Comparison of ENCODE assay signal across 15 mouse cellular contexts in the genomic region with DNA sequence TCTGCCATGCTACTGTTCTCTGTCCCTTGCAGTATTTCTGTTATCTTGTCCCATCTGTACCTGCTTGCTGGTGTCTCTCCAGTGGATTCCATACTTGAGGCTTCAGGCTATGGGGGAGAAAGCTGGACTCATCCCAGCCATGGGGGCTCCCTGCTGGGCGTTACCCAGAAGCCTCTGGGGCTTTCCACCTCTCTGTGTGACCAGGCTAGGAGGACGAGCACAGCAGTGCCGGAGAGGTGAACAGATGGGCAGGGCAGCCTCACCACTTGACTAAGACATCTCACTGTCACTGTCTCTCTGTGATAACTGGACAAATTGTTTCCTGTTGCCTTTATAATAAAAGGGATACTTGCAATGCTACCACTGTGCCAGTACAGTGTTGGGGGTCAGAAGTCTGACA. TPM values are rescaled to one million over a fixed set of nuclear protein-coding genes. Genes with fewer than 3 reads are reported as not detected.
"Had no signal": no experiment of that assay in that cellular context is flagged by ENCODE, and none has a peak within 500 bp of the region (broad histone marks: within the 10 kb centered on the region; RNA-seq: fewer than 3 reads in every experiment).

No protein-coding gene starts in this region.

- DNase-seq: kidney, postnatal 36 days; layer of hippocampus, adult 9-11 months; lung, postnatal 14 days; thymus, adult 18-20 months; thymus, postnatal 14 days had no signal

- H3K27me3 ChIP-seq: limb, embryonic 15.5 days; lung, embryonic 15.5 days; midbrain, embryonic 15.5 days; neural tube, embryonic 12.5 days had no signal

- H3K4me2 ChIP-seq: limb, embryonic 15.5 days; liver, embryonic 12.5 days; lung, embryonic 15.5 days; midbrain, embryonic 11.5 days; midbrain, embryonic 15.5 days; neural tube, embryonic 12.5 days had no signal

- H3K9ac ChIP-seq: limb, embryonic 15.5 days; liver, embryonic 12.5 days; lung, embryonic 15.5 days; midbrain, embryonic 15.5 days; neural tube, embryonic 12.5 days had no signal

- ATAC-seq: liver, embryonic 12.5 days; midbrain, embryonic 15.5 days had no signal

- H3K36me3 ChIP-seq: limb, embryonic 15.5 days; liver, embryonic 12.5 days; lung, embryonic 15.5 days; midbrain, embryonic 15.5 days; neural tube, embryonic 12.5 days had no signal

- H3K4me1 ChIP-seq: limb, embryonic 15.5 days; liver, embryonic 12.5 days; lung, embryonic 15.5 days; midbrain, embryonic 15.5 days; neural tube, embryonic 12.5 days had no signal

- H3K9me3 ChIP-seq: limb, embryonic 15.5 days; liver, embryonic 12.5 days; lung, embryonic 15.5 days; midbrain, embryonic 15.5 days; neural tube, embryonic 12.5 days had no signal

- H3K4me3 ChIP-seq: limb, embryonic 15.5 days; liver, embryonic 12.5 days; lung, embryonic 15.5 days; megakaryocyte, embryonic 14.5 days; midbrain, embryonic 15.5 days; neural tube, embryonic 12.5 days had no signal

- H3K27ac ChIP-seq: limb, embryonic 15.5 days; liver, embryonic 12.5 days; lung, embryonic 15.5 days; macrophage; midbrain, embryonic 15.5 days; neural tube, embryonic 12.5 days had no signal

RNA-seq across cellular contexts. Expression of a gene that starts 9.5 kb away (rescaled TPM):
- total RNA-seq: monocyte, adult 5-6 weeks; neutrophil, adult 5-6 weeks had no signal
- polyA plus RNA-seq: macrophage had no signal
